Mouse (Mus musculus) cerebellum, adult 2 months (tissue): ENCODE results near the gene Rreb1. TPM values are rescaled to one million over a fixed set of nuclear protein-coding genes. Genes with fewer than 3 reads are reported as not detected.
"Not testable (repeated sequence)": the region's sequence is repeated elsewhere in the genome, so short reads cannot be mapped to it uniquely, and the experiment has no call there.

Source experiments
- DNase-seq, 2 experiments: peaks; one replicate each; pipeline ENCODE4 v3.0.0; 2021
- H3K27ac ChIP-seq: fragments of 200-500 bp; 2 replicates; pipeline ENCODE4 v1.5.1; 2012; ENCODE audit warnings: low read length, control low read depth, inconsistent platforms; ENCODE audit not compliant: insufficient read depth
- H3K27me3 ChIP-seq: fragments of 200-500 bp; 2 replicates; pipeline ENCODE4 v1.6.1; 2012; ENCODE audit warnings: inconsistent platforms, mild to moderate bottlenecking, low read length, moderate library complexity; ENCODE audit not compliant: control insufficient read depth, insufficient read depth
- H3K4me1 ChIP-seq: fragments of 200-500 bp; 2 replicates; pipeline ENCODE4 v1.6.1; 2011; ENCODE audit warnings: low read length; ENCODE audit not compliant: control insufficient read depth, insufficient read depth
- H3K4me3 ChIP-seq: fragments of 200-500 bp; replicated peaks from 2 replicates; pipeline ENCODE3; 2011; ENCODE audit warnings: mild to moderate bottlenecking, low read depth, low read length, control low read depth; ENCODE audit not compliant: insufficient read depth
- CTCF ChIP-seq: fragments of 200-500 bp; IDR thresholded peaks from 2 replicates; pipeline ENCODE4 v1.5.1; 2011; ENCODE audit warnings: low read depth, mild to moderate bottlenecking, control low read depth, low read length, moderate library complexity, borderline replicate concordance; ENCODE audit not compliant: insufficient read depth
- POLR2A ChIP-seq: fragments of 200-500 bp; IDR thresholded peaks from 2 replicates; pipeline ENCODE4 v1.6.1; 2011; ENCODE audit warnings: low read length, control low read depth, borderline replicate concordance; ENCODE audit not compliant: insufficient read depth
- WGBS: fragments of 180-500 bp; shearing (Covaris S2); methylation state at CpG from one replicate; pipeline ENCODE4 v1.1.7; 2018; 5-methylcytosine and 5-hydroxymethylcytosine counted together
- polyA plus RNA-seq: library from polyadenylated mRNA; depleted of rRNA; stranded (reverse); fragments of >200 nt; gene quantifications from 2 replicates; pipeline ENCODE4 v1.2.3, GENCODE M21; 2012

Gene Rreb1
- polyA plus RNA-seq, 1 experiment = 39.2 TPM

DNA sequence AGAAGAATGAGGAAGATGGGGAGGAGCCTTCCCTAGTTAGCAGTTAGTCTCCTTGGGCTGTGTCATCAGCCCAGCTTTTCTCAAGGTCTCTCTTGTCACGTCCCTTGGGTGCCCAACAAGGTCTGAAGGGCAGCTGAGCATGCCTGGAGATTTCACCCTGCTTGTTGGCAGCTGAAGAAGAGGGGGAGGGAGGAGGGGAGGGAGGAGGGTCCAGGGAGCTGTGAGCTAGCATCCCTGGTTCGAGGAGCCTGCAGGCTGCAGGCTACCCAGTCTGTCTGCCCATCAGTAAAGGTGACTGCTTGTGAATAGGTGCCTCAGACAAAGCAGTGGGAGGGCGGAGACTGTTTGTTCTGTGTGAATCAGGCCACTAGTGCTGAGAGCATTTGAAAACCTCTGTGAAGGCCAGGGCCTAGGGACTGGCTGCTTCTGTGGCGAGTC, 52.7 kb downstream of the Rreb1 start:
- no peak for TF ChIP-seq CTCF
- TF ChIP-seq POLR2A = no peak
- DNase-seq = no peak
- no peak overlapping the region for H3K27ac ChIP-seq
- 67% methylated on average over 4 of the region's 4 CpGs for WGBS
- no peak overlapping the region for H3K4me3 ChIP-seq
- H3K27me3 ChIP-seq = peaks cover 13% of the 10 kb centered on the region; the same call in 1 of the 2 replicates
- no peaks in the 10 kb centered on the region; the same call in 1 of the 2 replicates for H3K4me1 ChIP-seq

DNA sequence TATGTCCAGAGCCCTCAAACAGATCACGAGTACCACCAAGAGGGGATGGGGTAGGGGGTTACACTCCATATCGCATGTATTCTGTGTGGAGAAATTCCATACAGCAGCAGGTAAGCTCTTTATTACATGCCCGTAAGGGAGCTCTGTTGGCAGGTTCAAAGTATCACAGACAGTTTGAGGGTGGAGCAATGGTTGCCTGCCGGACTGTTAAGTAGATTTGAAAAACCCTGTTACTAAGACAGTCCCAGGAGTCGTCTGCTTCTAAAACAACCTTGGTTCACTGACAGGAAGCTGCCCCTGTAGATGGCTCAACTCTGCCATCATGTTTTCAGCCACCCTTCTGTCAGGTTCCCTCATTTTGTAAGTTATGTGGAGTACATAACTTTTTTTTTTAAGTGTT, 54.3 kb downstream of the Rreb1 start:
- Histone ChIP-seq H3K4me1 (no peaks in the 10 kb centered on the region; the same call in 1 of the 2 replicates), H3K27me3 (peaks cover under 1% of the 10 kb centered on the region; the same call in 1 of the 2 replicates), H3K27ac (no peak overlapping the region), H3K4me3 (no peak overlapping the region)
- TF ChIP-seq CTCF = no peak
- TF ChIP-seq POLR2A = no peak
- WGBS = 65% methylated on average over 5 of the region's 5 CpGs
- DNase-seq = no peak

DNA sequence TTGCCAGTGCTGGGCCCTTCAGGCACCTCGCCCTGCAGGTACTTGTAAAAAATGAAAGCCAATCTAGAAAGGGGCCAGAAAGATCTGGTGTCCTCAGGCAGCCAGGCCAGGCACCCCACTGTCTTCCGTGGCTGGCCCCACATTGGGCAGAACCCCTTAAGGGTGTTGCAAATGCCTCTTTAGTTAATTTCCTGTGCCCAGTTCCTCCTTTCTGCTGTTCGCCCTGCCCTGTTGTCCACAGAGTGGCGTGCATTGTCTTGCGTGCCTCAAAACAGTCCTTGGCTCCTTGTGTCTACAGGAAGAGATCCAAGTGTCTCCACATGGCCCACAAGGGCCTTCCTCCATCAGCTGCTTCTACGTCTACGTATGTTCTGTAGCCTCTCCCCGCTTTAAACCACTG, 55.3 kb downstream of the Rreb1 start:
- Histone ChIP-seq H3K27me3 (no peaks in the 10 kb centered on the region; the same call in 1 of the 2 replicates), H3K4me3 (no peak overlapping the region), H3K27ac (no peak overlapping the region), H3K4me1 (no peaks in the 10 kb centered on the region)
- no peak for DNase-seq
- TF ChIP-seq POLR2A (no peak), CTCF (no peak)
- WGBS = 51% methylated on average over 8 of the region's 8 CpGs

DNA sequence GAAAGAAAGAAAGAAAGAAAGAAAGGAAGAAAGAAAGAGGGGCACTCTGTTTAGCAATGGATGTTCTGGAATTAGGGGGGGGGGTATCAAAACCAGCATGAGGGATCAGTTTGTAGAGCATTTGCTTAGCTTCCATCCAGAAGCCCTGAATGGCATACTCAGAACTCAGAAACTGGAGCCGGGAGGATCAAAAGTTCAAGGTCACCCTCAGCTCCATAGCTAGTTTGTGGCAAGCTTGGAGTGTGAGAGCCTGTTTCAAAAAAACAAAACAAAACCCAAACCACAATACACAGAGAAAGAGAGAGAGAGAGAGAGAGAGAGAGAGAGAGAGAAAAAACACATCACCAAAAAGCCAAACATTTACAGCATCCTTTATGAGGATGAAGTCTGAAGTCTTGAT, 57.1 kb downstream of the Rreb1 start:
- H3K27me3 ChIP-seq = no peaks in the 10 kb centered on the region; the same call in 1 of the 2 replicates
- TF ChIP-seq POLR2A = no peak
- TF ChIP-seq CTCF = no peak
- no peaks in the 10 kb centered on the region for H3K4me1 ChIP-seq
- WGBS = 94% methylated on average over 1 of the region's 1 CpGs
- H3K27ac ChIP-seq = no peak overlapping the region
- DNase-seq = no peak
- no peak overlapping the region for H3K4me3 ChIP-seq

DNA sequence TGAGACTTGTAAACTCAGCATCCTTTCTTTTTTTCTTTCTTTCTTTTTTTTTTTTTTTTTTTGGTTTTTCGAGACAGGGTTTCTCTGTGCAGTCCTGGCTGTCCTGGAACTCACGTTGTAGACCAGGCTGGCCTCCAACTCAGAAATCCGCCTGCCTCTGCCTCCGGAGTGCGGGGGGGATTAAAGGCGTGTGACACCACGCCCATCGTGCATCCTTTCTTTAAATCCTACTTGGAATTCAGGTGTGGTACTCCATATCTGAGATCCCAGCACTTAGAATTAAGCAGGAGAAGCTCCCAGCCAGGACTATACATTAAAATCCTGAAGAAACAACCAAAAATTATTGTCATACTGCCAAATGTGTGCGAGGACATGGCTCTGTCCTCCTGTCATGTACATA, 57.6 kb downstream of the Rreb1 start:
- H3K27me3 ChIP-seq, DNase-seq, H3K27ac ChIP-seq, H3K4me1 ChIP-seq, H3K4me3 ChIP-seq: not testable (repeated sequence)
- 84% methylated on average over 9 of the region's 9 CpGs for WGBS

DNA sequence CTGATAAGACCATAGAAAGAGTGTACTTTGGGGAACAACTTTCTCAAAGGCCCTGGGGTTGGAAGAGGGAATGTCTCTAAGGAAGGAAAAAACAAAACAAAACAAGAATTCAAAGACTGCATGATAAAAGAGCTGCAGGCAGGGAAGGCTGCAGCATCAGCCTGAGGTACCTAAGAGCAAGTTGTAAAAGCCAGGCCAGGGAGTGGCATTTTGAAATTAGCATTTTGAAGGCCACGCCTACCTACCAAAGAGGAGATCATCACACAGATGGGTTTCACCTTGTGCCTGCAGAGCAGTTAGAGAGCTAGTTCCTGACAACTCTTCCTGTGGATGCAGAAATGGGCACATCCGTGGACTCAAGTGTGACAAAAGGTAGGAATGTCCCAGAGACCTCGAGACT, 59.2 kb downstream of the Rreb1 start:
- WGBS = 79% methylated on average over 3 of the region's 3 CpGs
- no peaks in the 10 kb centered on the region for H3K4me1 ChIP-seq
- no peak overlapping the region for H3K4me3 ChIP-seq
- H3K27me3 ChIP-seq = no peaks in the 10 kb centered on the region
- H3K27ac ChIP-seq = no peak overlapping the region
- no peak for TF ChIP-seq POLR2A
- no peak for TF ChIP-seq CTCF
- no peak for DNase-seq

DNA sequence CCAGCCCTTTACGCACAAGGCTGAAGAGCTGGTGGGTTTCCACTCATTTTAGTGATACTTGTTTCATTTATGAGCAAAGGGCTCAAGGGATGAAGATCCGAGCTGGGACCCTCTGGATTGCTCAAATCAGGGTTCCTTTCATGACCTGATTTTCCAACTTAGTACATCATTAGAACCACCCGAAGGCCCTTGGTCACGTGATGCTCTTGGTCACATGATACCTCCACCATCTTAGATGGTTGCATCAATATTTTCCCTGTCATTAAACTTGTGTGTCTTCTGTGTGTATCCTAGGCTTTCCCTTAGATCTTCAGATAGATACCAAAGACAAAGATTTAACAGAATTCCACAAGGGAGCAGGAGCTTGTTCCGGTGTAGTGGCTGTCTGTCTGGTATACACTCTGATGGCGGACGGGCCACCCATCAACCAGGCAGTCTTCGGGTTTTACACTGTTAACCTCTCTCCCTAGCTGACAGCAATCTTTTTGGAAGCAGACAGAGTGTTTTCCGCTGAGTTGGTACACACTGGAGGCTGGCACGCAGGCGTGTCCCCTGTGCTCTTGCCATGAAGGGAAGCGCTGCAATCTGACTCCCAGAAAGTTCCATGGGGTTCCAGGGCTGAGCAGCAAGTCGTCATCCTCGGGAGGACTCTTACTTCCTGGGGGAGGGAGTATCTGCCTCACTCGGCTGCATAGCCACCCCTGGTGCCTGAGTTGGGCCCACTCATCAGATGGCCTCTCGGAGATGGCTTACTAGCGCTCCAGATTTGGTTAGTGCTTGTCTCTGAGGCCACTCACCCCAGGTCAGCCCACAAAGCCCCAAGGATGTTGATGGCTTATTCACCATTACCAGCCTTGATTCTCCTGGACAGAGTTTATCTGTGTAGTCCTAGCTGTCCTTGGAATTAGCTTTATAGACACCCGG, 60.3 kb downstream of the Rreb1 start:
- no peak overlapping the region for H3K27ac ChIP-seq
- no peaks in the 10 kb centered on the region for H3K27me3 ChIP-seq
- no peak for DNase-seq
- WGBS = 77% methylated on average over 18 of the region's 18 CpGs
- TF ChIP-seq POLR2A (no peak), CTCF (no peak)
- no peak overlapping the region for H3K4me3 ChIP-seq
- H3K4me1 ChIP-seq = no peaks in the 10 kb centered on the region

DNA sequence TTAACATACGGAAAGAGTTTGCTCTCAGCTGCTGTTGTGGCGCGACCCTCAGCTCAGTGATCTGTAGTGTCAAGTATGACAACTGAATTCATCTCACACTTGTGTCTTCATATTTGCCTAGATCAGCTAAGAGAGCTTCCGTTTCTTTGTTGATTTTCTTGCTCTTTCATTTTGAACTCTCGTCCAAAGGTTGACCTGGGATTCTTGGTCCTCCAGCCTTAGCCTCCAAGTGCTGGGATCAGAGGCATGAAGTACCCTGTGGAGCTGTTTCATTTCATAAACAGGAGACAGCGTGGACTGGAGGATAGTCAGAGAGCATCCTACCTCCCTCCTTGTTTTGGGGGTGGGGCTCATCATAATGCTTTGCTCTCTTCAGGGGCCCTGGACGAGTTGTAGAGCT, 65.0 kb downstream of the Rreb1 start:
- Histone ChIP-seq H3K4me1 (no peaks in the 10 kb centered on the region), H3K27ac (no peak overlapping the region), H3K4me3 (no peak overlapping the region), H3K27me3 (no peaks in the 10 kb centered on the region)
- WGBS = 80% methylated on average over 7 of the region's 7 CpGs
- DNase-seq = no peak
- TF ChIP-seq CTCF = no peak

DNA sequence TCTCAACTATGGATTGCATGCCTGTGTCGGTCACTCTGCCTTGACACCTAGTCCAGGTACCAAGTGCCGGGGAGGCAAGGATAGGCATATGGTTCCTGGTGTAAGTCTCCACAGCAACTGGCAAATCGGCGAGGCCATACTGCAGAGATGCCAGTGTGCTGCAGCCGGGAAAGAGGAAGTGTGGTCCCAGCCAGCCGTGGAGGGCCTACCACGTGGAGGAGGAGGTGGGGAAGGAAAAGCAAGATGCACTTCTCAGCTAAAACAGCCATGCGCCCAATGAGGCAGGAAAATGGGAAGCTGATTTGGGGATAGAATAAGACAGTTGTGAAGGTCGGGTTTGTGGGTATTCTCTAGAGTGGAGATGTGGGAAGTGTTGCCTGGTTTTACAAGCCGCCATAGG, 65.6 kb downstream of the Rreb1 start:
- TF ChIP-seq CTCF = no peak
- no peak for TF ChIP-seq POLR2A
- H3K27me3 ChIP-seq = no peaks in the 10 kb centered on the region
- 79% methylated on average over 10 of the region's 10 CpGs for WGBS
- no peak overlapping the region for H3K27ac ChIP-seq
- no peak for DNase-seq
- no peak overlapping the region for H3K4me3 ChIP-seq
- H3K4me1 ChIP-seq = no peaks in the 10 kb centered on the region
